Mouse (Mus musculus) adrenal gland, postnatal 36 days (tissue): ENCODE data around the gene Aox4. TPM values are rescaled to one million over a fixed set of nuclear protein-coding genes. Genes with fewer than 3 reads are reported as not detected.

Experiments used
- DNase-seq, 2 experiments: peaks; one replicate each; pipeline ENCODE4 v3.0.0; 2021; ENCODE audit warnings: mixed read lengths in 1 of 2
- total RNA-seq, 2 experiments: library from RNA; stranded (reverse); gene quantifications; 2 replicates each; pipeline ENCODE4 v1.2.3; 2021

Gene Aox4
- total RNA-seq, 2 experiments from 2014 or later: 0.07 TPM; not detected in 1

DNA sequence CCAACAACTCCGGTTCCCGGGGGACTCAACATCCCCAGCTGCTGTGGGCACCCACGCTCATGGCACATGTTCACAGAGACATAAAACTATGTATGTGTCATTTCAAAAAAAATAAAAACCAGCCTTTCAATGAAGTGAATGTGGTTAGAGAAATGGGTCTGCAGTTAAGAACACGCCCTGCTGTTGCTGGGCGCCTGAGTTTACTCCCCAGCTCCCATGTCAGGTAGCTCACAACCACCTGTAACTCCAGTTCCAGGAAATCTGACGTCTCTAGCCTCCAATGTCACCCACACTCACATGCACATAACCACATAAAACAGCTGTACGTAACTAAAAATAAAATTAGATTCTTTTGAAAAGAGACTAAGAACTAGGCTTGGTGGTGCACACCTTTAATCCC is 90.9 kb downstream of the Aox4 start:
- no peak for DNase-seq

DNA sequence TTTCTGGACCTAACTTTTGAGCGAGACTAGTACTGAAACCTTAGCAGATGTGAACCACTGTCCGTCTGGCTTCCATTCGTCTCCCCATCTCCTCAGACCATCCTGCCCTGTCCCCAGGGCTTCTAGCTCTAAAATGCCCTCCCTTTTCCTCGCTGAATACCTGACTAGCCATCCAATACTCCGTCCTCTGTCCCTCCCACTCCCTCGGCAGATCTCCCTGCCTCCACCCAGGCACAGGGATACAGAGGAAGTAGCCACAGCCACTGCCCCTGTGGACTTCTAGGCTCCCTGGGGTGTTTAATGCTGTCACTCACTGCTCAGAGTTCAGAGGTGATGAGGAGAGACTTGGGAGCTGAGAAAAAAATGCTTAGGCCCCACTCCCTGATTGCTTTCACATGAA is 91.8 kb downstream of the Aox4 start:
- no peak for DNase-seq

DNA sequence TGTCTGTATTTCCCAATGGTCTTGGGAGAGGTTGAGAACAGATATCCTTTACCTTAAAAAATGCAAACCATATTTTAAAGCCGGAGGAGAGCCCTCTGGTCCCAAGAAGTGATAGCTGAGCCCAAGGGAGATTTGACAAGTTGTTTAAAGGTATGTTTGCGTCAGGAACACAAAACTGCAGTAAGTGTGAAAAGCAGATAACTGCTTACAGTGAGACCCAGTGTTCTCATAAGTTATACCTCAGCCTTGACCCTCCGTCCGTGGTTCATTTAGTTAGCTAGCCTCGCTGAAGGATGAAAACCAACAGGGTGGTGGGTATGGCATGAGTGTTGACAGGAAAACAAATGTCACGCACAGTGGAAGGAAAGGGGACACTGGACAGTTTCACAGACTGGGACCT is 92.8 kb downstream of the Aox4 start:
- DNase-seq: no peak

DNA sequence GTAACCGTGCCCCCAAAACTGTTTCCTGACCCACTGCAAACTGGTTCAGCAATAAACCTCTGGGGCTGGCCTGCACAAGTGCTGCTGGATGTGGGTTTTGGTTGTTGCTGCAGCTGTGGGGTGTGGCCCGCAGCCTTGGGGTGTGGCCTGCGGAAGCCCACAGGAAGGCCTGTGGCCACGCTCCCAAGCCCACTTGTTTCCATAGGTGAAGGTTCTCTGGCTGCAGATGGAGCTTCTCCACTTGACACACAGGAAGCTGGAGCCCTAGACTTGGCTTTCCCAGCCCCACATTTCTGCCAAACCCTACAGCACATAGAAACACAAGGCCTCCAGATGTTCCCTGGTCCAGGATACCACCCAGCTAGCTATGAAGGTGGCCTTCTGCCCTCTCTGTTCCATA is 93.5 kb downstream of the Aox4 start:
- no peak for DNase-seq

DNA sequence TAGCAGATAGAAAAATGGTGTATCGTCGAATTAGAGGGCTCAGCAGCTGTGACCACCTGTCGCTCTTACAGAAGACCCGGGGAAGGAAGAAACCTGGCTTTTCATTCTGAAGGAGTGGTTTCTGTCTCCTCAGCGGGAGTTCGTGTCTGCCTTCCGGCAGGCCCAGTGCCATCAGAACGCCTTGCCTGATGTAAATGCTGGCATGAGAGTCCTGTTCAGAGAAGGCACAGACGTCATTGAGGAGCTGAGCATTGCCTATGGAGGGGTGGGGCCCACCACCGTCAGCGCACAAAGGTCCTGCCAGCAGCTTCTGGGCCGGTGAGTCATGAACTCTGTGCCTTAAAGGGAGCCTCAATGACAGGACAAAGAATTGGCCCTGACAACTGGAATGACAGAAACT is 94.1 kb downstream of the Aox4 start:
- DNase-seq: peak; percentile 46 to 60

DNA sequence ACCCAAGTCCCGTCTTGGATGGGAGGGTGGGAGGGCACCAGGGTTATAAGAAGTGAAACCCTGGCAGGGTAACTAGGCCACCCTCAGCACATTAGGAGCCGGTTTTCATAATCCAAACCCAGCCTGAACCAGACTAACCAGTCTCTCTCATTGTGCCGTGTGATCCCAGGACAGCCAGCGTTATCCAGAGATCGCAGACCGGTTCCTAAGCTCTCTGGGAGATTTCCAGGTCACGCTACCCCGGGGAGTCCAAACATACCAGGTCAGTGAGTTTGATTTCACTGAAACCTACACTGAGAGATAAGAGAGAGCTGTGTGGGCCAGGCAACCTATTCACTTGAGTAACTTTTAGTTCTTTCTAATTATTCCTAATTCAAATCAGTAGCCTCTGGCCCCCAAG is 97.0 kb downstream of the Aox4 start:
- no peak for DNase-seq

DNA sequence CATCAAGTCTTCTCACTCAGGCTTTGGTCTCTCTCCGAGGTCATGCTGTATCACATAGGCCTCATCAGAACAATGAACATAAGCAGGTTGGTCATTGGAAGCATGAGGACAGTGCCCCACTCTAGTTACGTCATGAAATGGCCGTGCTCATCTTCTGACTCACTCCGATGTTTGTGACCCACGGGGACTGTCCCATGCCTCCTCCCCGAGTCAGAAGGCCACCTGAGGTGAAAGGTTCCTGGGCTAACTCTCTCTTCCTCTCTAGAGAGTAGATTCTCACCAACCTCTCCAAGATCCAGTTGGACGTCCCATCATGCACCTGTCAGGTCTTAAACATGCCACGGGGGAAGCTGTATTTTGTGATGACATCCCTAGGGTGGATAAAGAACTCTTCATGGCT is 98.4 kb downstream of the Aox4 start:
- no peak for DNase-seq

DNA sequence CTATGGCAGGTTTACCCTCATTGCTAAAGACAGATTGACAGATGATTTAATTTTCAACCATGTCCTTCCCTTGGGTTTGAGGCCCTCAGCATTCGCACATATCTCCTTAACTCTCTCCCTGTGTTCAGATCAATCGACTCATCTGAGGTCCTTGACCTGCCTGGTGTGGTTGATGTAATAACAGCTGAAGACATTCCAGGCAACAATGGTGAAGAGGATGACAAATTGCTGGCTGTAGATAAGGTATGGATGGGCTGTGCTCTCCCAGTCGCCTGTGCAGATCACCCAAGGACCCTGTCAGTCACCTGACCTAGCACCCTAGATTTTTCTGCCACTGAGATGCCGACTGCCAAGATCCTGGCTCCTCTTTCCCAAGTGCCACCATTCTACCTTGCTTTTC is 99.7 kb downstream of the Aox4 start:
- DNase-seq: peak; percentile 18 to 44

DNA sequence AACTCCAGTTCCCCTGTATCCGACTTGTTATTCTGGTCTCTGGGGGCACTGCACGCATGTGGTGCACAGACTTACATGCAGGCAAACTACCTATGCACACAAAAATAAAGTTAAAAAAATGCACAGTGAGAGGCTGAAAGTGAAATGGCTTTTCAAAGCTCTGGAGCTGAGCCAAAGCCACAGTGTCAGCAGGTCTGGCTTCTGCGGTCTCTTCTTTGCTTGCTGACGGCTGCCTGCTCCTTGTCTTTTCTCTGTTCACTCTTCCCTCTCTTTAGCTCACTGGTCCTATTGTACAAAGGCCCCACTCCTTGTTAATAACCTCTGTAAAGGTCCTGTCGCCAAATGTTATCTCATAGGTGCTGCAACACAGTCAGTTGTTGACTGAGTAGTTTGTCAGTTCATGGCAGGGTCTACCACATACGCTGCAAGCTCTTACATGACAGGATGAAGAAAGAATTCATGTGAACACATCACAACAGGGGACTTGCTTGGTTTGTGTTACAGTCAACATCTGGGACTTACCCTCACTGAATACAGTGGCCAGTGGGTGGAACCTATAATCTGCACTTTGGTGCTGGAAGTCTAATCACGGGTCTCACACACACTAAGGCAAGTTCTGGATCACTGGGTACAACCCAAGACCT is 101.1 kb downstream of the Aox4 start:
- peak in 1 of 2 experiments; percentile 28 for DNase-seq

DNA sequence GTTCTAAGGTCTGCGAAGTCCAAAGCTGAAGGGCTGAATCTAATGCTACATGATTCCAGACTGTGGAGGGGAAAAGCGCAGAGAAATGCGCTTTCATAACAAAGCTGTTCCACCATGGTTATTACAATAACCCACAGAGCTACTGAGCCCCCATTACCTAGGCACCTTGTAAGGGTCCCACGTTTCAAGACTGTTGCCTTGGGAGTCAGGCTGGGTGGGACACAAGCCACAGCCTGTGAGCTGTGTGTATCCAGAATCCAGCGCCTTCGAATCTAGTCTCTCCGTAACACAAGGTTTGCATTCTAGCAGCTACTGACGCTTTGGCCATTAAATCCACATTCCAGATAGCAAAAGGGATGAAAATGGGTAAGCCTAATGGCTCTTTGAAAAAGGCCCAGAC is 103.0 kb downstream of the Aox4 start:
- DNase-seq: no peak

DNA sequence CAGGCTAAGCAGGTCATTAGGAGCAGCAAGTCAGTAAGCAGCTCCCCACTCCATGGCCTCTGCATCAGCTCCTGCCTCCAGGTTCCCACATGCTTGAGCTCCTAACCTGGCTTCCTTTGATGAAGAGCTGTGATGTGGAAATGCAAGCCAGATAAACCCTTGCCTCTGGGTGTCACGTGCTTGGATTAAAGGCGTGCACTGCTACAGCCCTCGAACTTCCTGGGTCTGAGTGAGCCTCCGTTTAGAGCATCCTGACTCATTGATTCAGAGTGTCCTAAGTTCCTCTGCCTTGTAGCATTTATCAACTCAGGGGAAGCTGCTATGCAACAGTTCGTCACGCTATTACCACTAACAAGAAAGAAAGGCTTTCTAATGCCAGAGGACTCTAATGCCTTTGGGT is 105.3 kb downstream of the Aox4 start:
- no peak for DNase-seq

Other genes with a start within 250 kb of the Aox4 start
- gene Sgo2a, start 214.4 kb upstream of the Aox4 start, total RNA-seq: 1 to 10 TPM; 1.3 to 1.5 TPM
- gene Kctd18, start 191.4 kb upstream of the Aox4 start, total RNA-seq: 10 to 100 TPM in 1 of 2 experiments, 1 to 10 TPM in 1; 9.4 to 12.5 TPM
- 10 to 100 TPM; 26.6 to 47.2 TPM for gene Aox1, start 180.5 kb upstream of the Aox4 start, total RNA-seq
- 1 to 10 TPM; 4.1 to 4.7 TPM for gene Aox3, start 97.3 kb upstream of the Aox4 start, total RNA-seq
- gene Aox2, start 67.9 kb downstream of the Aox4 start, total RNA-seq: under 1 TPM; 0.30 to 0.86 TPM
- gene Bzw1, start 182.5 kb downstream of the Aox4 start, total RNA-seq: 100 to 1,000 TPM; 149 to 239 TPM
- 100 to 1,000 TPM; 168 to 179 TPM for gene Clk1, start 213.7 kb downstream of the Aox4 start, total RNA-seq
- 10 to 100 TPM; 18.8 to 19.5 TPM for gene Nif3l1, start 234.8 kb downstream of the Aox4 start, total RNA-seq
- 10 to 100 TPM; 31.8 to 37.0 TPM for gene Ppil3, start 235.1 kb downstream of the Aox4 start, total RNA-seq